Mouse (Mus musculus) heart, postnatal 0 days (tissue): ENCODE results near the gene Sf3a2.

ENCODE experiments used
- CTCF ChIP-seq: IDR thresholded peaks from 2 replicates; pipeline ENCODE4 v1.5.1; 2016; ENCODE audit warnings: antibody characterized with exemption, control low read depth, low read depth
- EP300 ChIP-seq: IDR thresholded peaks from 2 replicates; pipeline ENCODE4 v1.6.1; 2016; ENCODE audit warnings: antibody characterized with exemption, low read depth

DNA sequence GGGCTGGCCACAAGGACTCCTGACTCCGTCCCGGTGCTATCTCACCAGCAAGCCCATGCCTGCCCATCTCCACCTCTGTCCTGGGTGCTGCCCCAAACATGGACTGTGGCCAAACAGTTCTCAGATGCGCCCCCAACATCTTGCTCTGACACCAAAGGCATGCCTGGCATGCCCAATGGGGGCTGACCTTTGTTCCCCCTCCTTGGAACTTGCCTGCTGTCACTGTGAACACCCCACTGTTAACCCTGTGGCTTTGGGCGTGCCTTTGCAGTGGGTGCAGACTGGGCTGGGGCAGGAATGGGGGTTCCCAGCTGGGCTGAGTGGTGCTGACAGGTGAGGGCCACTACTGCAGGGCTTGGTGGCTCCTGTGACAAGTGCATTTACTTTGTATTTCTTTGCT, 4.2 kb upstream of the Sf3a2 start:
- TF ChIP-seq CTCF: no peak
- TF ChIP-seq EP300: no peak
